Mouse (Mus musculus) thymus, adult 18-20 months (tissue): Measurements from ENCODE around the gene Herpud2.

Experiments
- DNase-seq, 2 experiments: peaks; one replicate each; pipeline ENCODE4 v3.0.0; 2022; ENCODE audit warnings: mixed read lengths in 2 of 2

Herpud2 gene

GRCm38 (mm10) chr9:25151611-25152241, at the start of gene Herpud2:
TSS of gene Herpud2 (minus strand) at chr9:25151820.
- peak; percentile 85 to 86 for DNase-seq

GRCm38 (mm10) chr9:25200987-25201386, 49.4 kb upstream of the Herpud2 start:
- no peak for DNase-seq

- no peak for DNase-seq
These were observed 48.5 kb upstream of the Herpud2 start for GRCm38 (mm10) chr9:25200148-25200547.

- DNase-seq, result peak; percentile 12 to 59
These were observed 45.1 kb upstream of the Herpud2 start for GRCm38 (mm10) chr9:25196746-25197145.

GRCm38 (mm10) chr9:25191612-25192011, 40.0 kb upstream of the Herpud2 start:
- no peak for DNase-seq

- peak in 1 of 2 experiments; percentile 4 for DNase-seq
These were observed 34.9 kb upstream of the Herpud2 start for GRCm38 (mm10) chr9:25186501-25186900.

GRCm38 (mm10) chr9:25185854-25186253, 34.2 kb upstream of the Herpud2 start:
- no peak for DNase-seq

GRCm38 (mm10) chr9:25184606-25185005, 33.0 kb upstream of the Herpud2 start:
- DNase-seq, result no peak

- DNase-seq, result no peak
These were observed 26.4 kb upstream of the Herpud2 start for GRCm38 (mm10) chr9:25178066-25178465.

GRCm38 (mm10) chr9:25177201-25177600, 25.6 kb upstream of the Herpud2 start:
- no peak for DNase-seq

GRCm38 (mm10) chr9:25176562-25176961, 24.9 kb upstream of the Herpud2 start:
- no peak for DNase-seq

- DNase-seq, result no peak
These were observed 24.4 kb upstream of the Herpud2 start for GRCm38 (mm10) chr9:25175978-25176377.

- DNase-seq, result no peak
These were observed 23.4 kb upstream of the Herpud2 start for GRCm38 (mm10) chr9:25175039-25175442.

GRCm38 (mm10) chr9:25174614-25175013, 23.0 kb upstream of the Herpud2 start:
- no peak for DNase-seq

GRCm38 (mm10) chr9:25173171-25173570, 21.6 kb upstream of the Herpud2 start:
- no peak for DNase-seq

GRCm38 (mm10) chr9:25169626-25170025, 18.0 kb upstream of the Herpud2 start:
- no peak for DNase-seq

GRCm38 (mm10) chr9:25167458-25168084, 16.0 kb upstream of the Herpud2 start:
- DNase-seq, result peak; percentile 54 to 63

GRCm38 (mm10) chr9:25158218-25158617, 6.6 kb upstream of the Herpud2 start:
- DNase-seq, result no peak

GRCm38 (mm10) chr9:25156377-25156776, 4.8 kb upstream of the Herpud2 start:
- no peak for DNase-seq

GRCm38 (mm10) chr9:25153066-25153465, 1.4 kb upstream of the Herpud2 start:
- DNase-seq, result no peak

- no peak for DNase-seq
These were observed 837 bp upstream of the Herpud2 start for GRCm38 (mm10) chr9:25152457-25152856.

GRCm38 (mm10) chr9:25150791-25151610, 619 bp downstream of the Herpud2 start:
- DNase-seq, result peak; percentile 50 to 54

- DNase-seq, result no peak
These were observed 2.9 kb downstream of the Herpud2 start for GRCm38 (mm10) chr9:25148767-25149166.

- DNase-seq, result no peak
These were observed 5.7 kb downstream of the Herpud2 start for GRCm38 (mm10) chr9:25145925-25146324.
